Mouse (Mus musculus): ENCODE results near the gene Psma7. TPM values are rescaled to one million over a fixed set of nuclear protein-coding genes. Genes with fewer than 3 reads are reported as not detected.
A peak's percentile ranks its signal among the peaks of the same experiment; 100 is the strongest.

The Psma7 gene
- polyA plus RNA-seq, 1 experiment from 2014 or later, result 452 TPM

- Histone ChIP-seq H3K27me3 (replicated peaks) (no peaks in the 10 kb centered on the region), H3K36me3 (peaks cover 14% of the 10 kb centered on the region), H3K9ac (peak overlapping the region; percentile 94), H3K9me3 (replicated peaks) (no peaks in the 10 kb centered on the region), H3K27ac (ENCODE audit: poor library complexity, severe bottlenecking) (peak overlapping the region; percentile 89), H3K4me2 (peak overlapping the region; percentile 98), H3K4me3 (peak overlapping the region; percentile 82), H3K4me1 (replicated peaks) (peaks cover 29% of the 10 kb centered on the region)
- ATAC-seq (ENCODE audit: insufficient number of reproducible peaks, low FRiP score), result peak; percentile 56
- under 1% methylated on average over 63 of the region's 66 CpGs for WGBS
Observed at GRCm38 (mm10) chr2:180042858-180043515, 754 bp upstream of the Psma7 start.

GRCm38 (mm10) chr2:180041577-180042255, 517 bp downstream of the Psma7 start:
- no peaks in the 10 kb centered on the region for H3K27me3 ChIP-seq (replicated peaks)
- H3K4me1 ChIP-seq (replicated peaks), result peaks cover 29% of the 10 kb centered on the region
- peak overlapping the region; percentile 82 for H3K4me3 ChIP-seq
- ATAC-seq (ENCODE audit: insufficient number of reproducible peaks, low FRiP score), result peak; percentile 60
- H3K4me2 ChIP-seq, result peak overlapping the region; percentile 98
- peak overlapping the region; percentile 94 for H3K9ac ChIP-seq
- under 1% methylated on average over 61 of the region's 66 CpGs for WGBS
- peaks cover 25% of the 10 kb centered on the region for H3K36me3 ChIP-seq
- H3K9me3 ChIP-seq (replicated peaks), result no peaks in the 10 kb centered on the region
- H3K27ac ChIP-seq (ENCODE audit: poor library complexity, severe bottlenecking), result peak overlapping the region; percentile 89

- Histone ChIP-seq H3K4me2 (peak overlapping the region; percentile 98), H3K4me3 (peak overlapping the region; percentile 82), H3K27ac (ENCODE audit: poor library complexity, severe bottlenecking) (peak overlapping the region; percentile 31; the same call in 1 of the 2 replicates), H3K27me3 (replicated peaks) (no peaks in the 10 kb centered on the region), H3K4me1 (replicated peaks) (peaks cover 29% of the 10 kb centered on the region), H3K9me3 (replicated peaks) (no peaks in the 10 kb centered on the region), H3K9ac (peak overlapping the region; percentile 54), H3K36me3 (peaks cover 38% of the 10 kb centered on the region)
- whole genome bisulfite sequencing, result 36% methylated on average over 6 of the region's 6 CpGs
- no peak for ATAC-seq (ENCODE audit: insufficient number of reproducible peaks, low FRiP score)
Observed at GRCm38 (mm10) chr2:180040406-180040805, 1.8 kb downstream of the Psma7 start.

- no peak overlapping the region for H3K4me2 ChIP-seq
- no peak for ATAC-seq (ENCODE audit: insufficient number of reproducible peaks, low FRiP score)
- H3K4me3 ChIP-seq, result no peak overlapping the region
- H3K36me3 ChIP-seq, result peaks cover 92% of the 10 kb centered on the region
- no peaks in the 10 kb centered on the region for H3K9me3 ChIP-seq (replicated peaks)
- H3K27ac ChIP-seq (ENCODE audit: poor library complexity, severe bottlenecking), result no peak overlapping the region; the same call in 1 of the 2 replicates
- 56% methylated on average over 5 of the region's 5 CpGs for whole genome bisulfite sequencing
- peaks cover 17% of the 10 kb centered on the region for H3K4me1 ChIP-seq (replicated peaks)
- H3K27me3 ChIP-seq (replicated peaks), result no peaks in the 10 kb centered on the region
- H3K9ac ChIP-seq, result no peak overlapping the region
Observed at GRCm38 (mm10) chr2:180034753-180035152, 7.5 kb downstream of the Psma7 start.

- WGBS, result 62% methylated on average over 3 of the region's 3 CpGs
- 0 out of 2 replicates have a peak, but pooled peaks have one; percentile 38 for ATAC-seq (ENCODE audit: insufficient number of reproducible peaks, low FRiP score)
- Histone ChIP-seq H3K27me3 (replicated peaks) (no peaks in the 10 kb centered on the region), H3K4me1 (replicated peaks) (peaks cover 17% of the 10 kb centered on the region), H3K9ac (no peak overlapping the region), H3K36me3 (peaks cover 98% of the 10 kb centered on the region), H3K4me3 (no peak overlapping the region), H3K4me2 (no peak overlapping the region), H3K9me3 (replicated peaks) (no peaks in the 10 kb centered on the region), H3K27ac (ENCODE audit: poor library complexity, severe bottlenecking) (no peak overlapping the region)
Observed at GRCm38 (mm10) chr2:180033956-180034355, 8.3 kb downstream of the Psma7 start.

GRCm38 (mm10) chr2:180032925-180033324, 9.3 kb downstream of the Psma7 start:
- Histone ChIP-seq H3K9me3 (replicated peaks) (no peaks in the 10 kb centered on the region), H3K27me3 (replicated peaks) (no peaks in the 10 kb centered on the region), H3K4me2 (no peak overlapping the region), H3K27ac (ENCODE audit: poor library complexity, severe bottlenecking) (no peak overlapping the region), H3K4me3 (no peak overlapping the region), H3K4me1 (replicated peaks) (peaks cover 25% of the 10 kb centered on the region), H3K36me3 (peaks cover 98% of the 10 kb centered on the region), H3K9ac (no peak overlapping the region)
- 56% methylated on average over 3 of the region's 3 CpGs for WGBS
- ATAC-seq (ENCODE audit: insufficient number of reproducible peaks, low FRiP score), result no peak

- Histone ChIP-seq H3K27ac (ENCODE audit: poor library complexity, severe bottlenecking) (no peak overlapping the region), H3K27me3 (replicated peaks) (no peaks in the 10 kb centered on the region), H3K9me3 (replicated peaks) (no peaks in the 10 kb centered on the region), H3K36me3 (peaks cover 85% of the 10 kb centered on the region), H3K4me1 (replicated peaks) (peaks cover 42% of the 10 kb centered on the region), H3K4me3 (no peak overlapping the region), H3K9ac (peak overlapping the region; percentile 11; the same call in 1 of the 2 replicates), H3K4me2 (no peak overlapping the region)
- WGBS, result 84% methylated on average over 6 of the region's 6 CpGs
- no peak for ATAC-seq (ENCODE audit: insufficient number of reproducible peaks, low FRiP score)
Observed at GRCm38 (mm10) chr2:180031270-180031669, 11.0 kb downstream of the Psma7 start.

- WGBS, result 65% methylated on average over 9 of the region's 9 CpGs
- H3K9me3 ChIP-seq (replicated peaks), result no peaks in the 10 kb centered on the region
- peaks cover 52% of the 10 kb centered on the region for H3K36me3 ChIP-seq
- ATAC-seq (ENCODE audit: insufficient number of reproducible peaks, low FRiP score), result no peak
- peaks cover 7% of the 10 kb centered on the region; the same call in 1 of the 2 replicates for H3K27me3 ChIP-seq (replicated peaks)
- no peak overlapping the region; the same call in 1 of the 2 replicates for H3K9ac ChIP-seq
- H3K4me1 ChIP-seq (replicated peaks), result peaks cover 37% of the 10 kb centered on the region
- H3K4me3 ChIP-seq, result no peak overlapping the region; the same call in 1 of the 2 replicates
- H3K27ac ChIP-seq (ENCODE audit: poor library complexity, severe bottlenecking), result no peak overlapping the region
- H3K4me2 ChIP-seq, result peak overlapping the region; percentile 94
Observed at GRCm38 (mm10) chr2:180027768-180028167, 14.5 kb downstream of the Psma7 start.

GRCm38 (mm10) chr2:180025861-180026200, 16.4 kb downstream of the Psma7 start:
- Histone ChIP-seq H3K4me2 (peak overlapping the region; percentile 94), H3K27me3 (replicated peaks) (peaks cover 23% of the 10 kb centered on the region), H3K4me3 (peak overlapping the region; percentile 85), H3K27ac (ENCODE audit: poor library complexity, severe bottlenecking) (no peak overlapping the region), H3K9me3 (replicated peaks) (no peaks in the 10 kb centered on the region), H3K36me3 (peaks cover 33% of the 10 kb centered on the region), H3K9ac (peak overlapping the region; percentile 91), H3K4me1 (replicated peaks) (peaks cover 38% of the 10 kb centered on the region)
- ATAC-seq (ENCODE audit: insufficient number of reproducible peaks, low FRiP score), result no peak
- WGBS, result 16% methylated on average over 6 of the region's 6 CpGs

- H3K9ac ChIP-seq, result peak overlapping the region; percentile 91
- no peaks in the 10 kb centered on the region for H3K9me3 ChIP-seq (replicated peaks)
- H3K4me3 ChIP-seq, result peak overlapping the region; percentile 85
- H3K4me1 ChIP-seq (replicated peaks), result peaks cover 38% of the 10 kb centered on the region
- ATAC-seq (ENCODE audit: insufficient number of reproducible peaks, low FRiP score), result peak; percentile 22
- under 1% methylated on average over 82 of the region's 84 CpGs for WGBS
- peaks cover 27% of the 10 kb centered on the region for H3K36me3 ChIP-seq
- H3K27me3 ChIP-seq (replicated peaks), result peaks cover 27% of the 10 kb centered on the region
- peak overlapping the region; percentile 89 for H3K27ac ChIP-seq (ENCODE audit: poor library complexity, severe bottlenecking)
- peak overlapping the region; percentile 94 for H3K4me2 ChIP-seq
Observed at GRCm38 (mm10) chr2:180025135-180025860, 16.9 kb downstream of the Psma7 start.
